Mouse (Mus musculus) ovary, postnatal 10 days (tissue): ENCODE measurements around the gene Gpbp1.

Source experiments
- DNase-seq: peaks from one replicate; pipeline ENCODE4 v3.0.0; 2022; ENCODE audit warnings: low spot score

Gpbp1 gene

DNA sequence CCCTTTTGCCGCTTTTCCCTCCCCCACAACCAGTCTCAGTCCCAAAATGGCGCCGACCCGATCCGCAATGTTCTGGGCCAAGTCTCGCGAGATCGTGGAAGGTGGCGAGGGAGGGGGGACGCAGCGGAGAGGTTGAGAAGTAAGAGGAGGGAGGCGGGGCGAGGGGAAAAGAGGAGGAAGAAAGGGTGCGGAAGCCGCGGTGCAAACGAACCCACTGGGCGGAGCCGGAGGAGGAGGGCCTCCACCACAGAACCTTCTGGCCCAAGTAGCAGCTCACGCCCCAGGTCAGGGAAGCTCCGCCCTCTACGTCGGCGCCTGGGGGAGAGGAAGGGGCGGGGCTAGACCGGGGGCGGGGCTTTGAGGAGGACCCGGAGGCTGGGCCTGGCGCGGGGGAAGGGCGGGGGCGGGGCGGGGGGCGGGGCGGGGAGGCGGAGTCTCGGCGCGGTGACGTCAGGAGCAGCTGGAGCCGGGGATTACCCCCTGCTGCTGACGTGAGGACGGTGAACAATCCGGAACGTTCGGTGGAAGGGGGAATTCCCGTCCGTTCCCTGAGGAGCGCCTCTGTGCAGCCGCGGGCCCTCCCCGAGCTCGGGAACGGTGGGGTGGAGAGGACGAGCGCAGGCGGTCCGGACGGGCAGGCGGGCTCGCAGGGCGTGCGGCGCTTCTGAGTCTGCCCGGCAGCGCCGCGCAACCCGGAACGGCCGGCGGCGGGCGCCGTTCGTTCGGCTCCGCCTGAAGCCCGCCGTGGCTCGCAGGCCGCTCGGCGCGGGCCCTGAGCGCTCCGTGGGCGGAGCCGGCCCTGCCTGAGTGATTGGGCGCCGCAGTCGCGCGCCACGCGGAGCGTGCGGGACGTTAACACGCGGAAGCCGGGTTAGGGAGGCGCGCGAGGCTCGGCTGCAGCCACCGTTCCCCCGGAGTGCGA, at the start of gene Gpbp1:
Gpbp1 (minus strand) TSS at position 310 of the 922 bp plus-strand sequence.
- peak; percentile 92 for DNase-seq

DNA sequence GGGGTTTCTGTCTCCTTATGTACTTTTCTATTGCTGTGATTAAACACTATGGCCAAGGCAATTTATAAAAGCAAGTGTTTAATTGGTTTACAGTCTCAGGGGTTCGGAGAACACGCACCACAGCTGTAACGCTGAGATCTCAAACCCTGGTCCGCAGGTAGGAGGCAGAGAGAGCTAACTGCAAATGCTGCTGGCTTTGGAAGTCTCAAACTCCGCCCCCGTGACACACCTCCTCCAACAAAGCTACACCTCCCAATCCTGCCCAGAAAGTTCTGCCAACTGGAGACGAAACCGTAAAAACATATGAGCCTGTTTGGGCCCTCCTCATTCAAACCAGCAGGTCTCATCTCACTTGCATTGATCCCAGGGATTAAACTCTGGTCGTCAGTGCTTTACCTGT, 47.8 kb upstream of the Gpbp1 start:
- DNase-seq = no peak

DNA sequence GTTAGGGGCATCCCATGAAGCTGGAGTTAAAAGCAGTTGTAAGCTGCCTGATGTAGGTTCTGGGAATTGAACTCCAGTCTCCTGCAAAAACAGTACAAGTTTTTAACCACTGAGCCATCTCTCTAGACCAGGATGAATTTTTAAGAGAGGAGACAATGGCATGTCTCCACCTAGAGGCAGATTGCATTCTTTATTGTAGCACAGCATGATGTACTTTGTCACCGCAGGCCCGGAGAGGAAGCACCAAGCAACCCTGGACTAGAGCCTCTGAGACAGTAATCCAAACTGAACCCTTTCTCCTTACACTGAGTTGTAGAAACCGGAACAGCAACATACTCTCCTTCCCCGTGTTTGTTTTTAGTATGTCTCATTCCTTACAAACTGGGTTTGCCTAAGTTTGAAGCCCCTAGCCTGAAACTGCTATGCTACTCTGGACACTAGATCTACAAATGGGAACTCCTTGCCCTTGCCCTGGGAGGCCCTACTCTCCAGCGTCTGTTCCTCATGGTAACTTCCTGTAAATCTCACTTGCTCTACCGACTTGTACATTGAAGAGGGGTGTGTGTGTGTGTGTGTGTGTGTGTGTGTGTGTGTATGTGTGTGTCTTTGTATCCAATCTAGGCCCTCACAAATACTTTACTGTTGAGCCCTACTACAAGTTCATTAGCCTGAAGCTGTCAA, 46.4 kb upstream of the Gpbp1 start:
- no peak for DNase-seq

DNA sequence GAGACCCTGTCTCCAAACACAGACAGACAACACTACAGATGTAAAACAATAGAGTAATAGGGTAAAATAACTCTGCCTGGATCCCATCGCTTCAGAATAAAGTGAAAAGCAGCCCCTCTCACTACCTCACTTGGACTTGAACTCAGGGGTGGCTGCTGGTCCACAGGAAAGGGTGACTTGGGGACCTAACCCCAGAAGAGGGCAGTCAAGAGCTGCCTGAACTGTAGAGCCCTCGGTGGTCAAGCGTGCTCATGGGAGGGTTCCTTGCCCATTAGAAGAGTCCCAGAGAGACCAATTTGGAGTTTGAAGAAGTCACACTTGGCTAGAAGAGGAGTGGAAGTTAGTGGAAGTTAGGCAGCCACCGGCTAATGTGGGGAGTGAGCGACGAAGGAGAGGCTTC, 44.2 kb upstream of the Gpbp1 start:
- DNase-seq = no peak

DNA sequence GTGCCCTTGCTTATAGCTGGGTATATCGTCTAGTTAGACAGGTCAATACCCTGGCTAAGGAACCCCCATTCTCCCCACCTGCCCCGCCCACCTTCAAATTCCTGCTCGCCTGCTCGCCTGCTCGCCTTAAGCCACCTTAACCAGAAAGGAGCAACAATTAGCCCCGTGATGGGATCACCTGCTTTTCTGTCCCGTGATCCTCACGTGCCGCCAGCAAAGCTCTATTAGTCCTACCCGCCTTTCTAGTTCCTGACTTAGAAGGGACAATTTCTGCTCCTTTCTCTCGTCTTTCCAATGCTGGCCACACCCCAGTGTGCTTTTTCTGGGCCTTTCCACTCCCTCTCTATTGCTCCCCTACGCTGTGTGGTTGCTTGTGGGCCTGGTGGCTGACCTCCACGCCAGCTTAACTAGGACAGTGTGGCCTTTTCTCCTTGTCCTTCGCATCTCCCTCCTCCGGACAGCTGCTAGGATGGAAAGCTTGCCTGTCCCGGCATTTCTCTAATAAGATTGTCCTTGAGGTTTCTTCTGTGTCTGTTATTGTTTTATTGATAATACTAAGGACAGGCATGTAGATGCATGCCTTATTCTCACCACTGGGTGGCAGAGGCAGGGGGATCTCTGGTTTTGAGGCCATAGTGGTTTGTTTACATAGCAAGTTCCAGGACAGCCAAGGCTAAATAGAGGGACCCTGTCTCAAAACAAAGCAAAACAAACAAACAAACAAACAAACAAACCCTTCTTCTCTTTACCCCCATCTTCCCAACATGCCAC, 42.5 kb upstream of the Gpbp1 start:
- no peak for DNase-seq

DNA sequence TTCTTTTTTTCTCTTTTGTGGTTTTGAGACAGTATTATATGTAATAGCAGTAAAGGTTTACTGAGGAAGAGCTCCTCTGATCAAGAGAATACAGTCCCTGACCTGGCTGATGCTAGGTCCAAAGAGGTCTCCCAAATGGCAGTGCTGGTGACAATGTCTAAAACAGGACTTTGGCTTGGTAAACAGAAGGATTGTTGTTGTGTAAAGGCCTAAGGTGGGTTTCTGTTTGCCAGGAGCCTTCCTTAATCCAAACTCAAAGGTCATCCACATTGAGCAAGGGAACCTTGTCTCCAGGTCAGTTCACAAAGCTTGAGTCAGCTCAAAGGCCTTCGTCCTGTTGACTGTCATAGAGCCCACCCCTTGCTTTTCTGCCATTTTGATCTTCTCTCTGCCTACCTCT, 41.8 kb upstream of the Gpbp1 start:
- no peak for DNase-seq

DNA sequence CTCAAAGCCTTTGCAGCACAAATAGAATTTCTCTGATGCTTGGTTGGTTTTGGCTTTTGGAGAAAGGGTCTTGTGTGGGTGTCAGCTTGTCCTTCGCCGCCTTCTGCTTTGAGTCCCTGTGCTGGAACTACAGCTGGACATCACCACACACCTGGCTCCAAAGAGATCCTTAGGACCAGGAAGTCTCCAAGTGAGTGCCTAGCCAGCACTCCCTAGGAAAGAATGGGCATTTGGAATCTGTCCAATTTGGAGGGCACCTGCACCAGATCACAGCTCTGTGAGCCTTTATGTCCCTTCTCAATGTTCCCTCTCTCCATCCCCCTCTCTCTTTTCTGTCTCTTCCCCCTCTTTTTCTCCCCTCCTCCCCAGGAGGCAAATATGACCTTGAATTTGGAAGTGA, 34.4 kb upstream of the Gpbp1 start:
- no peak for DNase-seq

DNA sequence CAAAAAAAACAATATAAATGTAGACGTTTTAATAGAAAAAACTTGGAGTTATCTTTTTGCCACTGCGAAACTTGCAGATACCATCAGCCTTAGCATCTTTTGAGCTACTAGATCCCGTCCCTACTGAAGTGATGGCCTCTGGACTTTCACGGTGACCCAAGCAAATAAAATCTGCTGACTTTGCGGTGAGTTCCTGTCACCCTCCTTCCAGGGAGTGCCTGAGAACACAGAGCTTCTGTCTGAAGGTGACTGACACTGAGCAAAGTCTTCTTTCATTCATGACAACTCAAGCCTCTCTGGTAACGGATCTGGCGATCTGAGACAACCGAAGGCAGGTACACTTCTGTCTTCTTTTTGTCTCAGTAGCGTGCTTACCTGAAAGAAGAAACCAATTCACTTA, 32.4 kb upstream of the Gpbp1 start:
- DNase-seq = no peak

DNA sequence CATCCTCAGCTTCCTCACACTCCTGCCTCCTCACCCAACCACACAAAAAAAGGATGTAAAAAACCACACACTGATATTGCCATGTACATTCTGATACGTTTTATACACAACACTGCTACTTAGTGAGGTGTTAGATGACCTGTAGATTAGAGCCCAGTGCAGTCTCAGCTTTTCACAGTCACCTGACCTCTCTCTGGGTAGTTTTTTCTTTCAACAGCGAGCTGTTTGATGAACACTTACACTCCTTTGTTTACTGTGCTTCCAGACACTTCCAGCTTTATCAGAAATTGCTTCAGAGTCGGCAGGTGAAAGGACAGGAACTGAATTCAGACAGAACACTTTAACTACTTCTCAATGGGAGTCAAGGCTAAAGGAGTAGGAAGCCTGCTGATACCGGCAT, 30.5 kb upstream of the Gpbp1 start:
- no peak for DNase-seq

DNA sequence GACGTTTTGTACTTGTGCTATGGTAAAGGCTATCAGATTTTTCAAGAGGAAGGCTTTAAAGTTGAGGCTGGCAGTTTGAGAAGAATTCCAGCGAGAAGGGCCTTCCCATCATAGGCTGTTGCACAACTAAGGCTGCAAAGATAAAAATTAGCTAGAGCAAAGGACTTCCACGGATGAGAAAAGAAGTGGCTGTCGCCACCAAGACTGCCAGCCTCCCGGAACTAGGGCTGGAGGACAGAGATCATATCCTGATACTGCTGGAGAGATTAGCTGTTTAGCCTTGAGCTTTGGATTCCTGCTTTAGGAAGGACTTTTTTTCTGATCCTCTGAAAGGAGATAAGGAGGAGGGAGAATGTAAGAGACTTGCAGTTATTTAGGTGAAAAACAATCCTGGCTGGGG, 28.4 kb upstream of the Gpbp1 start:
- DNase-seq = no peak

DNA sequence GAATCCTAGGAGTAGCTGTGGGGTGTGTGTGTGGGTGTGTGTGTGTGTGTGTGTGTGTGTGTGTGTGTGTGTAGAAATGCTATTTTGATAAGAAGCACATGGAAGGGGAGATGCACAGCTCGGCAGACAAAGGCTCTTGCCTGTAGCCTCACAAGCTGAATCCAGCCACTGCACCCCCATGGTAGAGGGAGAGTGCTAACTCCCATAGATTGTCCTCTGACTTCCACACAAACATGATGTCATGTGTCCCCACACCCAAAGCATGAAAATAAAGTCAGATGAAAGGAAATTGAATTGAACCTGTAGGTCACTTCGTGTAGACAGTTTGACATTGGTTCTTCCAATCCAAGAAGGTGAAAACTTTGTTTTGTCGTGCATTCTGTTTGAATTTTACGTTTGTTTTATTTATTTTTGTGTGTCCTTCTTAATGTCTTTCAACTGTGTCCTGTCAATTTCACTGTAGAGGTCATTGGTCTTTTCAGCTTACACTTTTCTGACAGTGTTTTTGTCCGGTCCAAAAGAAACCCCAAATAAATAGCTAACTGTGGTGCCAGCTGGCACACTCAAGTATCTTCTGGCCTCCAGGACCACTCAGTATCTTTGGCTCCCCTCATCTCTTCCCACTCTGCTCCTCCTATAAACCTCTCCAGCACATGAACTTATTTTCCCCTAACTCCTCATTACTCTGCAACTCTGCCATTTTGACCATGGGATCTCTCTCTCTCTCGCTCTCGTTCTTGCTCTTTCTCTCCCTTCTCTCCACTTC, 26.7 kb upstream of the Gpbp1 start:
- no peak for DNase-seq

DNA sequence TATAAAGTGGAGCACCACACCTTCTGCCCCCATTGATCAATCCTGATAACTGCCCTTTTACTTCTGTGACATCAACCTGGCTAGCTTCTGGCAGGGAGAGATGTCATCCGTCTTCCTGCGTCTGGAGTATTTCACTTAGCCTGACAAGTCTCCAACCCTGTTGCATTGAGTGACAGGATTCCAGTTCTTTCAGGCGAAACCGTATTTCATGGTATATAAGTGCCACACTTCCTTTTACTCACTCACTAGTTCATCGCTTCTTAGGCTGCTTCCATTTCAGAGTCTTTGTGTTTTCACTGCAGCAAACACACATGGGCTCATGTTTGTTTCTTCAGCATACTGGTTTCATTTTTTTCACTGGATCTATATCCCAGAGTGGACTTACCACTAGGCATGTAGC, 19.5 kb upstream of the Gpbp1 start:
- no peak for DNase-seq

DNA sequence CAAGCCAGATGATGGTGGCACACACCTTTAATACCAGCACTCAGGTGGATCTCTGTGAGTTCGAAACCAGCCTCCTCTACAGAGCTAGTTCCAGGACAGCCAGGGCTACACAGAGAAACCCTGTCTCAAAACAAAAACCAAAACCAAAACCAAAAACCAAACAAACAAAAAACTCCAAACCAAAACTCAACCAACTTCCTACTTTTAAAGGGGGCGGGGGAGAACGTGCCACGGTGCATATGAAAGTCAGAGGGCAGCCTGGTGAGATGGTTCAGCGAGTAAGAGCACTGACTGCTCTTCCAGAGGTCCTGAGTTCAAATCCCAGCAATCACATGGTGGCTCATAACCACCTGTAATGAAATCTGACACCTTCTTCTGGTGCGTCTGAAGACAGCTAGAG, 18.7 kb upstream of the Gpbp1 start:
- DNase-seq = no peak

DNA sequence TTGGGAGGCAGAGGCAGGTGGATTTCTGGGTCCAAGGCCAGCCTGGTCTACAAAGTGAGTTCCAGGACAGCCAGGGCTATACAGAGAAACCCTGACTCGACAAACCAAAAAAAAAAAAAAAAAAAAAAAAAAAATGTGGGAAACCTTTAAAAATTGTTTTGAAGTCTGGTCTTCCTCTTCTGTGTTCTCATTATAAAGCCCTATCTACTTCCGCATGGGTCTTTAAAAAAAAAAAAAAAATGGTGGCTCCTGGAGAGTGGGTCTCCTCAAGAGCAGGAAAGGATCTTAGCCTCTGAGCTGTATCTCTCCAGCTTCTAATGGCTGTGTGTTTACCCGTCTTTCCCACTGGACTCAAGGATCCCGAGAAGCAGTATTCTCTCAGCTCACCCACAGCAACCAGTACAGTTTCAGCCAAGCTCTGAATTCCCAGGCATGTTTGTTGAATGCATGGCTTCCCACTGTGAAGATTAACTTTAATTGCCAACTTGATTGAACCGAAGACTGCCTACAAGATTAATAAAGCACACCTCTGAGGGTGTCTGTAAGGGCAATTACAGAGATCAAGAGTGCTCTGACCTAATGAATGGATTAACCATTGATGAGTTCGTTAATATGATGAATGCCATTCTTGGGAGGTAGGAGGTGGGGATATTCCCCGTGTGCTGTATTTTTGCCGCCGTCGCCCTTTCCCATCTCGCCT, 4.6 kb upstream of the Gpbp1 start:
- DNase-seq = no peak

DNA sequence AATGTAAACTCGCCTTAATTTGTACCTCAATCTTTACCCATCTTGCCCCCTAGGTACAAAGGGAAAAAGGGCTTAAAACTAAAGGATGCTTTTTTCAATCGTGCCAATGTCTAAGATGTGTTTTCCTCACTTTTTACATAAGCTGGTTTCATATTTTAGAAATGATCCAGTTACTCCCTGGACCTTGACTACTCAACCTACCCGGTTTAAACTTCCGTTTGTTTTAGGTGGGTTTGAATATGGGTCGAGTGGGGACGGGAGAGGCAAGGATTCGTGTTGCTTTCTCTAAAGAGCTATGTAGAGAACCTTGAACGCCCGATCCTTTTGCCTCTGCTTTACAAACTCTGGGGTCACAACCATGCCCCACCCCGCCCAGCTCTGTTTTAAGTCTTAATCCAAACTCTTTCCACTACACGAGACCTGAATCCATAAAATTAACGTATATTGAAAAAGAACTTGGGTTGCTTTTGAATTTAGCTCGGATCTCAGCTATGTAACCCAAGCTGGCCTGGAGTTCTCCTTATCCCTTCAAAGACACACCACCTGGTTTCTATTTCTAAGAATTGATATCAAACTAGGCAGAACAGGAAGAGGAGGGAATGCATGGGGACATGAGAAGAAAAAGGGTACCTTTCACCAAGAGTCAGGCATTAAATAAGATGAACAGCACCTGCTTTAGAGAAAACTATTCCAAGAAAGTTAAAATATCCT, 1.3 kb upstream of the Gpbp1 start:
- DNase-seq = no peak

DNA sequence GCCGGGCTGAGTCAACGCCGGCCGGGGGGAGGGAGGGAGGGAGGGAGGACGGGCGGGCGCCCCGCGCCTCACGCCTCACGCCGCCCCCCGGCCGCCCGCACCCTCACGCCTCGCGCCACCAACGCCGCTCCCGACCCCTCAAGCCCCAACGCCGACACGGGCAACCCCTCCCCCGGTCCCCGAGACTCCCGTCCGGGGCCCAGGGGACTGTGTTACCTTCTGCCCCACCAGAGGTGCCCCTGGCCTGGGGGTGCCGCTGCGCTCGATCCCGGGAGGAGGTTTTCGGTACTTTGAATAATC, 459 bp downstream of the Gpbp1 start:
- no peak for DNase-seq

DNA sequence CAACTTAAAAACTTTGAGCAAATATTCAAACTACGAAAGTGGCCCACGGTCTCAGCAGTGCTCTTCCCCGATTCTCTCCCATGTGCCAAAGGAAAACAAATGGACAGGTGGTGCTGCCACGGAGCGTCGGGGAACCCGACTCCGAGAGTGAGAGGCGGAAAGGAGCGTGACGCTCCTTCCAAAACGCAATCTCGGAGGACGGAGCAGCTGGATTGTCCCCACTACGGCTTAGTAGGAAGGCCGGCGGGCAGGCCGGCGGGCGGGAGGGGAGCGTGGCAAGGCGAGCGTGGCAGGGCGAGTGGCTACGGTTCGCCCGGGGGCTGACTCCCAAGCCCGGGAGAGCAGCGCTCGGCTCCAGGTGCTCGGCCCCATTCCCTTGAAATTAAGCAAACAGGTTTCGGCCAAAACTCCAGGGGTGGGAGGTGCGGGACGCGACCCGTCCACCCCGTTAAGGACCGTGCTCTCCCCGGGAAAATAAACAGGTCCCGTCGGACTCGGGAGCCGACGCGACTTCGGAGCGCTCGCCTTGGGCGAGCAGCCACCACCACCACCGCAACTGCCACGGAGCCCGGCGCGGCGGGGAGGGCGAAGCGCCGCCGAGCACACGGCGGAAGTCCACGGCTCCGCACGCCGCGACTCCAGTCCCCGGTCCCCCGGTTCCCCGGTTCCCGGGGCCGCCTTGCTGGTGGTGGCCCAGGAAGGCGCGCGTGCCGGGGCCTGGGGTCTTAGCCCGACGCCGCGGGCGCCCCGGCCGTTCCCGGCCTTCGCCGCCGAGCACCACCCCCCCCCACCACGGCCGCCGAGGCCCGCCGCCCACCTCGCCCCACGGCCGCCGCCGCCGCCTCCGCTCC, 1.0 kb downstream of the Gpbp1 start:
- peak; percentile 13 for DNase-seq

DNA sequence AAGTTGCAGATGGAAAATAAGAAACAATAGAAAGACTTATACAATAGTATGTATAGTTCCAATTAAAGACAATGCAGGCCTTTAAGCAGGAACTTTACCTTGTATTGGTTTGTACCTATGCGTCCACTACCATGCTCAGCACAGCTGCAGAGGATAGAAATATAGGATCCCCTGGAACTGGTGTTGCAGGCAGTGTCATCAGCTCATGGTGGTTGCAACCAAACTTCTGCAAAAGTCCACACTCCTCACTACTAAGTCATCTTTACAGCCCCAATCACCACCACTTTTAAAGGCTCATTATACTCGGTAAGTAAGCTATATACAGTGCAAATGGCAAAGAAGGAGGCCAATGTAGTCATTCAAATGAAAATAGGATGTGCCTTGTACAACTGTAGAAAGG, 12.2 kb downstream of the Gpbp1 start:
- no peak for DNase-seq

DNA sequence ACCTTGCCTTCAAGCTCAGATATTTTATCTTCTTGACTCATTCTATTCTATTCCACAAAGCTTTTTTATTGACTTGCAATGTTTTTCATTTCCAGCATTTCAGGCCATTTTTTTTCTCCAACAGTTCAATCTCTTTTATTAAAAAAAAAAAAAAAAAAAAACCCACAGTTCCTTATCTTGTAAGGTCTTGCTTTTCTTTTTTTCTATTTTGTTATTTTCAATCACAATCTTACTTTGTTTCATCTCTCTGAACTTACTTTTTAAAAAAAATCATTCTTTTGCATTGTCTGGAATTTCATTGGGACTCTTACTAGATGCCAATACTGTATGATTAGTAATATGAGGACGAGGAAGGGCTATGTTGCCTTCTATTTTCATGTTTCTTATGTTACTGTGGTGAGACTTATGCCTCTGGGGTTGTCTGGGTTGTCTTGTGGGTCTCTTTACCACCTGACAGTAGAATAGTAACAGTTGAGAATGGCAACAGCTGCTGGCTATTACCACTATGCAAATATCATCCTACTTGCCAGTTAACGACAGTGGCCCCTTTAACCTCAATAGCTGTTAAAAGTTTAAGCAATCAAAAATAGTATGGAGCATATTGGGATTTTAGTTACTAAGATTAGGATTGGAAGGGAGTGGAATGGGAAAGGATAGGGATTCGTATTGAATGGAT, 19.2 kb downstream of the Gpbp1 start:
- DNase-seq = no peak
